Mouse (Mus musculus) liver, embryonic 16.5 days (tissue): Measurements from ENCODE around the gene Gm45716. TPM values are rescaled to one million over a fixed set of nuclear protein-coding genes. Genes with fewer than 3 reads are reported as not detected.

Experiments used
- ATAC-seq: fragments of 200-750 bp; cut with Nextera tagmentation; 2 replicates; pipeline ENCODE4 v1.8.0; 2017; ENCODE audit warnings: low read depth, mild to moderate bottlenecking, moderate number of reproducible peaks, moderate library complexity
- H3K27ac ChIP-seq: fragments of 300-500 bp; sonication (generic); 2 replicates; pipeline ENCODE4 v1.5.1; 2014; ENCODE audit warnings: mild to moderate bottlenecking, low read length
- H3K27me3 ChIP-seq: fragments of 300-500 bp; sonication (generic); 2 replicates; pipeline ENCODE4 v1.6.1; 2014; ENCODE audit warnings: low read depth, low read length, mixed read lengths; ENCODE audit not compliant: control insufficient read depth, insufficient read depth
- H3K36me3 ChIP-seq: fragments of 300-500 bp; sonication (generic); 2 replicates; pipeline ENCODE4 v1.6.1; 2014; ENCODE audit warnings: mild to moderate bottlenecking; ENCODE audit not compliant: control insufficient read depth, insufficient read depth
- H3K4me1 ChIP-seq: fragments of 300-500 bp; sonication (generic); 2 replicates; pipeline ENCODE4 v1.6.1; 2014; ENCODE audit warnings: low read depth, low read length, mixed read lengths; ENCODE audit not compliant: control insufficient read depth
- H3K4me2 ChIP-seq: fragments of 300-500 bp; sonication (generic); 2 replicates; pipeline ENCODE4 v1.6.1; 2014; ENCODE audit warnings: low read depth, low read length, mixed read lengths
- H3K4me3 ChIP-seq: fragments of 300-500 bp; sonication (generic); 2 replicates; pipeline ENCODE4 v1.5.1; 2014; ENCODE audit warnings: low read depth, mild to moderate bottlenecking, low read length
- H3K9ac ChIP-seq: fragments of 300-500 bp; sonication (generic); 2 replicates; pipeline ENCODE4 v1.6.1; 2014; ENCODE audit warnings: low read depth, low read length
- H3K9me3 ChIP-seq: fragments of 300-500 bp; sonication (generic); replicated peaks from 2 replicates; pipeline ENCODE4 v1.6.1; 2016; ENCODE audit warnings: low read length; ENCODE audit not compliant: control insufficient read depth
- WGBS: fragments of 180-500 bp; shearing (Covaris S2); extraction: QIAGEN DNeasy Blood & Tissue Kit; methylation state at CpG from one replicate; pipeline ENCODE4 v1.1.7; 2014; ENCODE audit not compliant: insufficient replicate concordance; 5-methylcytosine and 5-hydroxymethylcytosine counted together
- polyA plus RNA-seq: library from polyadenylated mRNA; unstranded; fragments of >200 nt; fragmentation: Nextera tagmentation; extraction: Ambion mirVana; gene quantifications from 2 replicates; pipeline ENCODE4 v1.2.1, GENCODE M21; 2015

The Gm45716 gene
- polyA plus RNA-seq, 1 experiment from 2014 or later = 3.8 TPM

DNA sequence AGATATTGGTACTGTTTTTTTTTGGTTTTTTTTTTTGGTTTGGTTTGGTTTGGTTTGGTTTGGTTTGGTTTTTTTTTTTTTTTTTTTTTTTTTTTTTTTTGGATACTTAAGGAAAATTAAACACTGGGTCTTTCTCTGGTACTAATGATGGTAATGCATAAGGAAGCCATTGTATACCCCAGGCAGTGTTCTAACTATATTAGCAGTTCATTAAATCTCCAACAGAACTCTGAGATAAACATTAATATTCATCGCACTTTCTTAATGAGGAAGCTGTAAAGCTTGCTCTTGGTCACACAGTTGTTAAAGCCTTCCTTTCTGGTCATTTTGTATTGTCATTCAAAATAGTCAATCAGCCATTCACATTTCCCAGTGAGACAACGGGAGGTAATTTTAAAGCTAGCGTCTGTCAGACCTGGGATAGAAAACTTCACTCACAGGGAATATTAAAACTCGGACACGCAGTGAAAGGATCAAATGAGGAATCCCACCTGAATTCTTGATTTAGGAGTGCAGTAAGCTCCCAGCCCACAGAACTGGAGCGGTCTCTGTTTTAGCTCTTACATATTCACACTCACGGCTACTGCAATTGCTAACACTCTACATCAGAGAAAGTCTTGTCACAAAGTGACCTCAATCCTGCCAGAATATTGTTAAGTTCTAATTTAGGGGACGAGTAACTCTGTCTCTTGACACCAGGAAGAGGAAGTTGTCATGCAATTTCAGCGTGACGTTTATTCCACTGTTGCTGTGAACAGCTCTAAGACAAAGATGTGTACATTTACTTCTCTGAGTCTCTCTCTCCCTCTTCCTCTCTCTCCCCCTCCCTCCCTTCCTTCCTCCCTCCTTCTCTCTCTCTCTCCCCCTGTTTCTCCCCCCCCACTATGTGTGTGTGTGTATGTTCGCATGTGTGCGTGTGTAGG is 39.8 kb downstream of the Gm45716 start:
- WGBS = 46% methylated on average over 12 of the region's 12 CpGs
- ATAC-seq = no peak
- no peak overlapping the region for H3K27ac ChIP-seq
- H3K4me2 ChIP-seq = no peak overlapping the region
- H3K9ac ChIP-seq = no peak overlapping the region
- no peak overlapping the region for H3K4me3 ChIP-seq
- H3K36me3 ChIP-seq = no peaks in the 10 kb centered on the region
- H3K9me3 ChIP-seq = no peaks in the 10 kb centered on the region
- no peaks in the 10 kb centered on the region for H3K27me3 ChIP-seq
- H3K4me1 ChIP-seq = no peaks in the 10 kb centered on the region; the same call in 1 of the 2 replicates

DNA sequence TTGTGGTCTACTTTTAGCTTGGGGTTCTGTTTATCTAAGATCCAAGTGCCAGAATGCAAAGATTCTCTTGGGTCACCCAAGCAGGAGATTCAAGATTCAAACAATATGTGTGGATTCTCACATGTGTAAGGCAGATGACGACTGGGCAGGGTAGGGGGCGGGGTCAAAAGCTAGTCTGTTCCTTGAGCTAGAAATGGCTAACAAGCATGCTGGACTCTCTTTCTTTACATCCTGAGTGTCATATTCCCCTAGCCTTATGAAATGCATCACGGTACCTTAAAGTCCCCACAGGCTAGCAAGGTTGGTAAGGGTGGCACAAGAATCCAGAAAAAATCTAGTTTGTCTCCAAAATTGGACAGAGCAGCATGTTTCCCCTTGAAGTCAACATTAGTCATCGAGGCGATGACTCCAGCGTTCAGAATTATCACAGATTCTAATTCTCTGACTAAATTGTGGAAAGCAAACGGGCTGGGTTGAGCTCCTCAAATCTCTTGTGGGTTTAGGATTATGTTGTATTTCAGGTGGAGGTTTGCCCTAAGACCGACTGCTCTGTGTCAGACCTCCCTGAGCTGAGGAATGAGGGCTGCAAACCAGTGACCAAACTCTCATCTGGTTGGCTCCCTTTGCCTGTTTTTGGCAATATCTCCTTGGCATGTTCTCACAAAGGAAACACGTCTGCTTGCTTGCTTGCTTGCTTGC is 40.9 kb downstream of the Gm45716 start:
- Histone ChIP-seq H3K4me1 (no peaks in the 10 kb centered on the region; the same call in 1 of the 2 replicates), H3K4me2 (no peak overlapping the region), H3K27me3 (no peaks in the 10 kb centered on the region), H3K36me3 (no peaks in the 10 kb centered on the region), H3K9ac (no peak overlapping the region), H3K27ac (no peak overlapping the region), H3K4me3 (no peak overlapping the region), H3K9me3 (no peaks in the 10 kb centered on the region)
- no peak for ATAC-seq
- 55% methylated on average over 9 of the region's 9 CpGs for WGBS

DNA sequence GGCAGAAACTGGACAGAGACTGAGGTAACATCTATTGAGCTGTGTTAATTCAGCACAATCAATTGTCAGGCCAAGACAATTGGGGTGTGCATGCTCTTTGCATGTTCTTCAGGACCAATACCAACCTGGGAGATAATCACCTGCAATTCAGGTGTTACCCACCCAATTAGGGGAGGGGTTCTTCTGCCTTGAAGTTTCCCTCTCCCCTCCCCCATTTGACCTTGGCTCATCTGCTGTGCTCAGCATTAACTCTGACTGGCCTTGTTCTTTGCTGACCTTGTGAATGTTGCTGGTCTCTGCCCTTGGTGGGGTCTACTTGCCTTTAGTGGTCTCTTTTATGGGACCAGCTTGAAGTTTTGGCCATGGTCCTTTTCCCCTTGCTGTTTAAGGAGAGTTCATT is 42.3 kb downstream of the Gm45716 start:
- Histone ChIP-seq H3K9ac (no peak overlapping the region), H3K4me2 (no peak overlapping the region), H3K36me3 (no peaks in the 10 kb centered on the region), H3K9me3 (no peaks in the 10 kb centered on the region), H3K27me3 (no peaks in the 10 kb centered on the region), H3K27ac (no peak overlapping the region), H3K4me1 (no peaks in the 10 kb centered on the region; the same call in 1 of the 2 replicates), H3K4me3 (no peak overlapping the region)
- ATAC-seq = no peak

DNA sequence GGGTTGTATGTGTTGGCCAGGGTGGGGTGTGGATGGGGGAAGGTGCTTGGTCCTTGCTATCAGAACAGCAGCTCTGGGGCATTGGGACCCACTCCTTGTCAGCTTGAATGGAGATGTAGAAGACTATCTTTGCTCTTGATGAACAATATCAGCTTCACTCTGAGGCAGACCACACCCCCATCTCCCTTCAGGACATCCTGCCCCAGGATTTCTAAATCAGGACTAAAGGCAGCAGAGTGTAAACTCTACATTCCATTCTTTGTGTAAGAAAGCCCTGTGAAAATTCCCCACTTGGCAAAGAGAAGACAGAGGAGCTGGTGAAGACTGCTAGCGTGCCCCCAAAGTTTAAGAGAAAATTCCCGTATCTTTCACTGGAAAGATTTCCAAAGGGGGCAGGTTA is 43.2 kb downstream of the Gm45716 start:
- no peak for ATAC-seq
- Histone ChIP-seq H3K9ac (no peak overlapping the region), H3K36me3 (no peaks in the 10 kb centered on the region), H3K9me3 (no peaks in the 10 kb centered on the region), H3K4me1 (no peaks in the 10 kb centered on the region; the same call in 1 of the 2 replicates), H3K4me2 (no peak overlapping the region), H3K27ac (no peak overlapping the region), H3K27me3 (no peaks in the 10 kb centered on the region), H3K4me3 (no peak overlapping the region)
- 53% methylated on average over 2 of the region's 2 CpGs for WGBS

DNA sequence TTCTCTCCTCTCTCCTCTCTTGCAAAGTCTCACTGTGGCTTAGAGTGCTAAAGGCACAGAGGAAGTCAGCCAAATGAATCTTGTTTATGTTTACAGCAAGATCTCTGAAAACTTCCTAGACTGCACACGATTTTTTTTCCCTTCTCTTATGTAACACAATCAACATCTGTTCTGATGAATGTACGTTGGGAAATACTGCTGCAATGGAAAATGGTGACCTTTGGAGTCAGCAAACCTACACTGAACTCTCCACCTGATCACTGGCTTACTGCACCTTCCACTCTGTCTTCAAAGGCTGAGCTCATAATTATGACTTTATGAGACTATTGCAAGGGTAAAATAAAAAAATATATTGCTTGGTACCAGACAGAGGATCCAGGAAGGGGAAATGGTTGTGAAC is 44.1 kb downstream of the Gm45716 start:
- 7% methylated on average over 2 of the region's 2 CpGs for WGBS

DNA sequence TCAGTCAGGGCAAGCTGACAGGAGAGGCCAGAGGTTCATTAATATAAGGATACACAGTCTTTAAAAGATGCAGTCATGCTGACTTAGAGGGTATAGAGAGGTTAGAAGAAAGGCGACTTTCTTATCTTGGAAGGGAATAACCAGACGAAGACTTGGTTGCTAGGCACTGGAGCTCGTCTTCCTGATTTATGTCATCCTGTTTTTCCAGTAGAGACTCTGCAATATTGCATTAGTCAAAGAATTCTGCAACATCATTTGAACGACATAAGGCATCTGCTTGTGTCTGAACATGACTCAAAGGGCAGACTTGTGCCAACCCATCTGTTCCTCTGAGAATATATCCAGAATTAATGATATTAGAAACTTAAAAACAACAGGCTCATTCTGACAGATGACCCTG is 45.2 kb downstream of the Gm45716 start:
- Histone ChIP-seq H3K27ac (no peak overlapping the region), H3K4me2 (no peak overlapping the region), H3K9ac (no peak overlapping the region), H3K36me3 (no peaks in the 10 kb centered on the region), H3K9me3 (no peaks in the 10 kb centered on the region), H3K4me3 (no peak overlapping the region), H3K27me3 (no peaks in the 10 kb centered on the region), H3K4me1 (no peaks in the 10 kb centered on the region; the same call in 1 of the 2 replicates)
- WGBS = 19% methylated on average over 4 of the region's 4 CpGs
- ATAC-seq = no peak

More for the DNA sequence above, 44.1 kb downstream of the Gm45716 start:
- peak; percentile 67 for ATAC-seq
- Histone ChIP-seq H3K27me3 (no peaks in the 10 kb centered on the region), H3K9me3 (no peaks in the 10 kb centered on the region), H3K4me2 (no peak overlapping the region), H3K9ac (no peak overlapping the region), H3K27ac (no peak overlapping the region), H3K4me1 (no peaks in the 10 kb centered on the region; the same call in 1 of the 2 replicates), H3K36me3 (no peaks in the 10 kb centered on the region), H3K4me3 (no peak overlapping the region)

DNA sequence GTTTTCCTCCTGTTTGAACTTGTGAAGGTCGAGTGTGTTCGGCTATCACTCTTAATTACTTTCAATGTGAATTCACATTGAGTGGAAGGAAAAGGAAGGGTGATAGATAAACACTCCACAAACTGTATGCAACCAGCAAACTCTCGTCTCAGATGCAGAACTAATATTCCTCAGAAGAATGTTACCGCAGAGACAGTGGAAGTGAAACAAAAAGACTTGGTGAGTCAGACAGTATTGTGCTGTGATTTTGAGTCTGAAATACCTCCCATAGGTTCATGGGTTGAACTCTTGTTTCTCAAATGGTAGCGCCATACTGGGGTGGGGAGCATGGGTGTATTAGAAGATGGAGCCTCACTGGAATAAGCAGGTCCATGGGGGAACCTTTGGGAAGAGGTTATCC is 47.7 kb downstream of the Gm45716 start:
- WGBS = 58% methylated on average over 5 of the region's 5 CpGs
- Histone ChIP-seq H3K9ac (no peak overlapping the region), H3K36me3 (no peaks in the 10 kb centered on the region), H3K9me3 (no peaks in the 10 kb centered on the region), H3K4me1 (peaks cover under 1% of the 10 kb centered on the region), H3K27ac (no peak overlapping the region), H3K4me2 (no peak overlapping the region), H3K27me3 (no peaks in the 10 kb centered on the region), H3K4me3 (no peak overlapping the region)
- no peak for ATAC-seq

DNA sequence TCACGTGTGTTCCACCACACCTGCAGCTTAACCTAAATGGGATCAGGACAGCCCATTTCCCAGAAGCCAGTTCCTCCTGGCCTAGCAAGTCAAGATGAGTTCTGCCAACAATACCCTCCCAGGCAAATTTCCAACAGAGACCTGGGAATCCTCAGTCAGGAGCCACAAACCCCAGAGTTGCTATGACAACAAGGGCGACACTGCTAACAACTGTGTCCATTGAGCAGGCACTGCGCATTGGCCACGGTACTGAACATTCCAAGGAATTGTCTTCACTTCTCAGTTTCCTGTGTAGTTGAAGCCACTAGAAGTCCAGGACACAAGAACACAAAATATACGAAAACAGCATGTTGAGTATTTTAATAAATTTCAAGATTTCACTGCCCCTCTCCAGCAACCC is 50.1 kb downstream of the Gm45716 start:
- Histone ChIP-seq H3K9ac (no peak overlapping the region), H3K9me3 (no peaks in the 10 kb centered on the region), H3K36me3 (no peaks in the 10 kb centered on the region), H3K27me3 (no peaks in the 10 kb centered on the region), H3K27ac (no peak overlapping the region), H3K4me1 (peaks cover 8% of the 10 kb centered on the region; the same call in 1 of the 2 replicates), H3K4me2 (no peak overlapping the region), H3K4me3 (no peak overlapping the region)
- no peak for ATAC-seq
- WGBS = 73% methylated on average over 5 of the region's 5 CpGs

DNA sequence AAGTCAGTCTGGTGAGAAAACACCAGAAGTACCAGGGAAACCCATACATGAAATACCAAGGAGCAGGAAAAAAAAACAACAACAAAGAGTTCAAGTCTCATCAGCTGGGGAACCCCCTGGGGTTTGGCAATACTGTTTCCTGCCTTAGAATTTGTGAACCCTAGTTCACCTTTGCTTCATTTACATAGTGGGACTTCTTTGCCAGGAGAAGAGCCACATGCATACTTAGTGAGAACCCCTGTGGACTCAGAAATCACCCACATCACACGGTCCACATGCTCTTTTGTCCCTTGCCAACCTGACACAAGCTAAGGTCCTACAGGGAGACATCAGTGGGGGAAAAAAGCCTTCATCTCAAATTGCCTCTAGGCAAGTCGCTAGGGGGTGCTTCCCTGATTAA is 51.2 kb downstream of the Gm45716 start:
- Histone ChIP-seq H3K9me3 (no peaks in the 10 kb centered on the region), H3K27me3 (no peaks in the 10 kb centered on the region), H3K27ac (no peak overlapping the region), H3K4me3 (no peak overlapping the region), H3K4me1 (peaks cover 8% of the 10 kb centered on the region; the same call in 1 of the 2 replicates), H3K9ac (no peak overlapping the region), H3K4me2 (no peak overlapping the region), H3K36me3 (no peaks in the 10 kb centered on the region)
- no peak for ATAC-seq
- 46% methylated on average over 2 of the region's 2 CpGs for WGBS
